Mouse (Mus musculus) midbrain, embryonic 12.5 days (tissue): Measurements from ENCODE around the gene Dynlt1b. TPM values are rescaled to one million over a fixed set of nuclear protein-coding genes. Genes with fewer than 3 reads are reported as not detected.
"Not testable (repeated sequence)": the region's sequence is repeated elsewhere in the genome, so short reads cannot be mapped to it uniquely, and the experiment has no call there.

Experiments used
- ATAC-seq: fragments of 200-750 bp; cut with Nextera tagmentation; 2 replicates; pipeline ENCODE4 v1.8.0; 2017; ENCODE audit warnings: low read depth, moderate TSS enrichment, moderate library complexity; ENCODE audit not compliant: low FRiP score
- H3K27ac ChIP-seq: fragments of 300-500 bp; sonication (generic); replicated peaks from 2 replicates; pipeline ENCODE4 v1.5.1; 2016; ENCODE audit warnings: mild to moderate bottlenecking
- H3K27me3 ChIP-seq: fragments of 300-500 bp; sonication (generic); 2 replicates; pipeline ENCODE4 v1.6.1; 2016; ENCODE audit warnings: mild to moderate bottlenecking
- H3K36me3 ChIP-seq: fragments of 300-500 bp; sonication (generic); 2 replicates; pipeline ENCODE4 v1.6.1; 2016
- H3K4me1 ChIP-seq: fragments of 300-500 bp; sonication (generic); 2 replicates; pipeline ENCODE4 v1.6.1; 2016
- H3K4me2 ChIP-seq: fragments of 300-500 bp; sonication (generic); replicated peaks from 2 replicates; pipeline ENCODE4 v1.6.1; 2016; ENCODE audit warnings: mild to moderate bottlenecking, moderate library complexity
- H3K4me3 ChIP-seq: fragments of 300-500 bp; sonication (generic); 2 replicates; pipeline ENCODE4 v1.5.1; 2016; ENCODE audit warnings: mild to moderate bottlenecking
- H3K9ac ChIP-seq: fragments of 300-500 bp; sonication (generic); replicated peaks from 2 replicates; pipeline ENCODE4 v1.6.1; 2016; ENCODE audit warnings: mild to moderate bottlenecking, moderate library complexity
- H3K9me3 ChIP-seq: fragments of 300-500 bp; sonication (generic); 2 replicates; pipeline ENCODE4 v1.6.1; 2016; ENCODE audit warnings: mild to moderate bottlenecking
- WGBS: fragments of 180-500 bp; shearing (Covaris S2); methylation state at CpG from one replicate; pipeline ENCODE4 v1.1.7; 2016; 5-methylcytosine and 5-hydroxymethylcytosine counted together
- polyA plus RNA-seq: library from polyadenylated mRNA; unstranded; fragments of >200 nt; fragmentation: Nextera tagmentation; extraction: Ambion mirVana; gene quantifications from 2 replicates; pipeline ENCODE4 v1.2.1, GENCODE M21; 2016

The Dynlt1b gene
- polyA plus RNA-seq, 1 experiment from 2014 or later: 776 TPM

GRCm38 (mm10) chr17:6426869-6427268 is 3.0 kb upstream of the Dynlt1b start:
- not testable (repeated sequence) for H3K4me2 ChIP-seq, ATAC-seq, H3K4me3 ChIP-seq, H3K9ac ChIP-seq, H3K9me3 ChIP-seq, H3K27me3 ChIP-seq, H3K27ac ChIP-seq, H3K4me1 ChIP-seq, H3K36me3 ChIP-seq
- WGBS: 84% methylated on average over 6 of the region's 8 CpGs

GRCm38 (mm10) chr17:6428926-6429325 is 986 bp upstream of the Dynlt1b start:
- H3K36me3 ChIP-seq: peaks cover 12% of the 10 kb centered on the region; the same call in 1 of the 2 replicates
- not testable (repeated sequence) for H3K4me2 ChIP-seq, H3K4me1 ChIP-seq, ATAC-seq, H3K27ac ChIP-seq, H3K9me3 ChIP-seq, H3K4me3 ChIP-seq, H3K27me3 ChIP-seq, H3K9ac ChIP-seq
- WGBS: 90% methylated on average over 2 of the region's 2 CpGs

GRCm38 (mm10) chr17:6430410-6431001 is 594 bp downstream of the Dynlt1b start:
- not testable (repeated sequence) for H3K9me3 ChIP-seq, H3K27me3 ChIP-seq, H3K4me1 ChIP-seq
- Histone ChIP-seq H3K9ac (peak overlapping the region; percentile 61), H3K27ac (peak overlapping the region; percentile 58; the same call in 1 of the 2 replicates), H3K4me3 (peak overlapping the region; percentile 47), H3K36me3 (peaks cover 13% of the 10 kb centered on the region; the same call in 1 of the 2 replicates), H3K4me2 (peak overlapping the region; percentile 48)
- 7% methylated on average over 9 of the region's 9 CpGs for WGBS
- ATAC-seq: peak; percentile 38

GRCm38 (mm10) chr17:6432456-6432855 is 2.5 kb downstream of the Dynlt1b start:
- H3K9ac ChIP-seq, H3K4me3 ChIP-seq, H3K9me3 ChIP-seq, H3K4me1 ChIP-seq, H3K27me3 ChIP-seq, H3K4me2 ChIP-seq, ATAC-seq, H3K27ac ChIP-seq: not testable (repeated sequence)
- WGBS: 87% methylated on average over 3 of the region's 4 CpGs
- H3K36me3 ChIP-seq: peaks cover 19% of the 10 kb centered on the region

GRCm38 (mm10) chr17:6433691-6434090 is 3.8 kb downstream of the Dynlt1b start:
- H3K4me2 ChIP-seq, H3K9ac ChIP-seq: not testable (repeated sequence)
- WGBS: 84% methylated on average over 3 of the region's 3 CpGs

GRCm38 (mm10) chr17:6438080-6438479 is 8.2 kb downstream of the Dynlt1b start:
- ATAC-seq: not testable (repeated sequence)
- H3K36me3 ChIP-seq: peaks cover 32% of the 10 kb centered on the region

More at GRCm38 (mm10) chr17:6433691-6434090, 3.8 kb downstream of the Dynlt1b start:
- H3K9me3 ChIP-seq, H3K27ac ChIP-seq, H3K27me3 ChIP-seq, H3K4me3 ChIP-seq, H3K4me1 ChIP-seq, ATAC-seq: not testable (repeated sequence)
- H3K36me3 ChIP-seq: peaks cover 24% of the 10 kb centered on the region

GRCm38 (mm10) chr17:6439913-6440312 is 10.0 kb downstream of the Dynlt1b start:
- not testable (repeated sequence) for H3K4me2 ChIP-seq, H3K27ac ChIP-seq, H3K9me3 ChIP-seq, H3K4me3 ChIP-seq, ATAC-seq, H3K4me1 ChIP-seq, H3K9ac ChIP-seq, H3K27me3 ChIP-seq
- H3K36me3 ChIP-seq: peaks cover 25% of the 10 kb centered on the region
- WGBS: 96% methylated on average over 9 of the region's 13 CpGs

More at GRCm38 (mm10) chr17:6438080-6438479, 8.2 kb downstream of the Dynlt1b start:
- H3K4me2 ChIP-seq, H3K4me3 ChIP-seq, H3K4me1 ChIP-seq, H3K9me3 ChIP-seq, H3K9ac ChIP-seq, H3K27ac ChIP-seq, H3K27me3 ChIP-seq: not testable (repeated sequence)
- WGBS: 79% methylated on average over 6 of the region's 6 CpGs

- H3K4me3 ChIP-seq, H3K9me3 ChIP-seq, ATAC-seq, H3K27ac ChIP-seq, H3K4me1 ChIP-seq, H3K27me3 ChIP-seq, H3K9ac ChIP-seq, H3K4me2 ChIP-seq: not testable (repeated sequence)
- 93% methylated on average over 13 of the region's 13 CpGs for WGBS
- H3K36me3 ChIP-seq: peaks cover 25% of the 10 kb centered on the region
Measured at GRCm38 (mm10) chr17:6440493-6441077, 10.7 kb downstream of the Dynlt1b start.

- not testable (repeated sequence) for H3K27me3 ChIP-seq, ATAC-seq, H3K4me2 ChIP-seq, H3K27ac ChIP-seq, H3K4me3 ChIP-seq, H3K9ac ChIP-seq, H3K4me1 ChIP-seq, H3K9me3 ChIP-seq
- 84% methylated on average over 5 of the region's 5 CpGs for WGBS
- H3K36me3 ChIP-seq: peaks cover 25% of the 10 kb centered on the region
Measured at GRCm38 (mm10) chr17:6441254-6441653, 11.3 kb downstream of the Dynlt1b start.

GRCm38 (mm10) chr17:6442513-6442912 is 12.6 kb downstream of the Dynlt1b start:
- not testable (repeated sequence) for H3K9me3 ChIP-seq, H3K27me3 ChIP-seq, H3K4me3 ChIP-seq, H3K9ac ChIP-seq, H3K4me1 ChIP-seq, H3K4me2 ChIP-seq, ATAC-seq, H3K27ac ChIP-seq
- WGBS: 89% methylated on average over 7 of the region's 7 CpGs
- peaks cover 19% of the 10 kb centered on the region for H3K36me3 ChIP-seq

- not testable (repeated sequence) for H3K27ac ChIP-seq, H3K9me3 ChIP-seq, H3K9ac ChIP-seq, ATAC-seq, H3K4me3 ChIP-seq, H3K27me3 ChIP-seq, H3K4me1 ChIP-seq, H3K4me2 ChIP-seq
- WGBS: 59% methylated on average over 13 of the region's 16 CpGs
- peaks cover 11% of the 10 kb centered on the region; the same call in 1 of the 2 replicates for H3K36me3 ChIP-seq
Measured at GRCm38 (mm10) chr17:6445794-6446587, 16.1 kb downstream of the Dynlt1b start.

GRCm38 (mm10) chr17:6448293-6448692 is 18.4 kb downstream of the Dynlt1b start:
- not testable (repeated sequence) for H3K9me3 ChIP-seq, H3K4me2 ChIP-seq, H3K36me3 ChIP-seq, ATAC-seq, H3K4me3 ChIP-seq, H3K27ac ChIP-seq, H3K27me3 ChIP-seq, H3K9ac ChIP-seq, H3K4me1 ChIP-seq
- WGBS: 91% methylated on average over 8 of the region's 8 CpGs
